Mouse (Mus musculus): ENCODE data around the gene Shcbp1l.

Gene Shcbp1l

GRCm38 (mm10) chr1:153486767-153487499 lies 62.0 kb downstream of the Shcbp1l start:
- peak; percentile 51 for DNase-seq (ENCODE audit: low read depth, low spot score)

- peak; percentile 90 for DNase-seq (ENCODE audit: low read depth, low spot score)
These were observed 62.5 kb downstream of the Shcbp1l start, which contains the start of gene Dhx9 for GRCm38 (mm10) chr1:153487500-153487879. Gene Dhx9, minus strand, starts transcription at chr1:153487660.

GRCm38 (mm10) chr1:153489132-153489531 lies 64.2 kb downstream of the Shcbp1l start:
- DNase-seq (ENCODE audit: low read depth, low spot score) = no peak

GRCm38 (mm10) chr1:153489540-153489939 lies 64.6 kb downstream of the Shcbp1l start:
- no peak for DNase-seq (ENCODE audit: low read depth, low spot score)

- no peak for DNase-seq (ENCODE audit: low read depth, low spot score)
These were observed 65.0 kb downstream of the Shcbp1l start for GRCm38 (mm10) chr1:153489963-153490362.

GRCm38 (mm10) chr1:153491345-153491744 lies 66.4 kb downstream of the Shcbp1l start:
- DNase-seq (ENCODE audit: low read depth, low spot score) = no peak

GRCm38 (mm10) chr1:153491822-153492221 lies 66.9 kb downstream of the Shcbp1l start:
- no peak for DNase-seq (ENCODE audit: low read depth, low spot score)

GRCm38 (mm10) chr1:153493338-153493737 lies 68.4 kb downstream of the Shcbp1l start:
- no peak for DNase-seq (ENCODE audit: low read depth, low spot score)

- no peak for DNase-seq (ENCODE audit: low read depth, low spot score)
These were observed 69.0 kb downstream of the Shcbp1l start for GRCm38 (mm10) chr1:153493931-153494330.

- no peak for DNase-seq (ENCODE audit: low read depth, low spot score)
These were observed 71.1 kb downstream of the Shcbp1l start for GRCm38 (mm10) chr1:153496030-153496429.

GRCm38 (mm10) chr1:153500030-153500429 lies 75.1 kb downstream of the Shcbp1l start:
- DNase-seq (ENCODE audit: low read depth, low spot score) = no peak

- no peak for DNase-seq (ENCODE audit: low read depth, low spot score)
These were observed 76.8 kb downstream of the Shcbp1l start for GRCm38 (mm10) chr1:153501644-153502321.

All from c-Kit-negative CD71-positive TER-119-positive erythroid progenitor cells, embryonic 14.5 days (primary cell).